Mouse (Mus musculus): ENCODE data around the gene Mavs. TPM values are rescaled to one million over a fixed set of nuclear protein-coding genes. Genes with fewer than 3 reads are reported as not detected.

The Mavs gene
- total RNA-seq (2021): 1 to 10 TPM; 6.8 to 7.4 TPM
- long read RNA-seq, experiment 1, partial matches to known transcripts: 1 of 6 reads
- long read RNA-seq, experiment 1, other reads (novel, unspliced or antisense): 1 of 6 reads
- long read RNA-seq, experiment 2, transcript Mavs-201 (7 exons, 2,867 nt): major isoform, 6 of 8 reads
- long read RNA-seq, experiment 2, partial matches to known transcripts: 0 of 8 reads
- long read RNA-seq, experiment 2, other reads (novel, unspliced or antisense): 1 of 8 reads

GRCm38 (mm10) chr2:131233307-131234126, at the start of gene Mavs:
TSS of gene Mavs (plus strand) at chr2:131234063.
- TF ChIP-seq CTCF (conservative IDR thresholded peaks at IDR 0.05): no peak
- Histone ChIP-seq H3K4me3 (peak within 1 kb of the TSS; percentile 64), H3K27ac (peak within 1 kb of the TSS; percentile 87)
- peak; percentile 91 to 95 for DNase-seq (ENCODE audit: low spot score in 2 of 2)

GRCm38 (mm10) chr2:131186343-131186742, 47.5 kb upstream of the Mavs start:
- Histone ChIP-seq H3K27ac (peak overlapping the region; percentile 86), H3K4me3 (peak overlapping the region; percentile 63)
- no peak for TF ChIP-seq CTCF (conservative IDR thresholded peaks at IDR 0.05)
- DNase-seq (ENCODE audit: low spot score in 2 of 2): no peak

GRCm38 (mm10) chr2:131186771-131187601, 46.9 kb upstream of the Mavs start, which contains the start of the genes Cdc25b and Spef1:
TSS of gene Cdc25b (plus strand) at chr2:131186949.
TSS of gene Spef1 (minus strand) at chr2:131187282.
- peak; percentile 82 to 85 for DNase-seq (ENCODE audit: low spot score in 2 of 2)
- peak; percentile 71 for TF ChIP-seq CTCF (conservative IDR thresholded peaks at IDR 0.05)
- peak within 1 kb of the TSS; percentile 63 for H3K4me3 ChIP-seq
- H3K27ac ChIP-seq: peak within 1 kb of the TSS; percentile 86

GRCm38 (mm10) chr2:131187602-131187922, 46.3 kb upstream of the Mavs start:
- TF ChIP-seq CTCF (conservative IDR thresholded peaks at IDR 0.05): no peak
- peak overlapping the region; percentile 63 for H3K4me3 ChIP-seq
- DNase-seq (ENCODE audit: low spot score in 2 of 2): no peak
- H3K27ac ChIP-seq: peak overlapping the region; percentile 86

GRCm38 (mm10) chr2:131188311-131188710, 45.6 kb upstream of the Mavs start:
- no peak for DNase-seq (ENCODE audit: low spot score in 2 of 2)
- no peak for TF ChIP-seq CTCF (conservative IDR thresholded peaks at IDR 0.05)
- Histone ChIP-seq H3K4me3 (no peak overlapping the region), H3K27ac (no peak overlapping the region)

- H3K27ac ChIP-seq: peak overlapping the region; percentile 10; the same call in 1 of the 2 replicates
- no peak overlapping the region for H3K4me3 ChIP-seq
- DNase-seq (ENCODE audit: low spot score in 2 of 2): no peak
- no peak for TF ChIP-seq CTCF (conservative IDR thresholded peaks at IDR 0.05)
These were observed 44.1 kb upstream of the Mavs start for GRCm38 (mm10) chr2:131189521-131190309.

- no peak for TF ChIP-seq CTCF (conservative IDR thresholded peaks at IDR 0.05)
- Histone ChIP-seq H3K27ac (no peak overlapping the region), H3K4me3 (no peak overlapping the region)
- DNase-seq (ENCODE audit: low spot score in 2 of 2): no peak
These were observed 43.4 kb upstream of the Mavs start for GRCm38 (mm10) chr2:131190344-131191004.

GRCm38 (mm10) chr2:131191005-131191390, 42.9 kb upstream of the Mavs start:
- no peak for DNase-seq (ENCODE audit: low spot score in 2 of 2)
- H3K4me3 ChIP-seq: no peak overlapping the region
- no peak overlapping the region for H3K27ac ChIP-seq
- no peak for TF ChIP-seq CTCF (conservative IDR thresholded peaks at IDR 0.05)

GRCm38 (mm10) chr2:131196606-131197316, 37.1 kb upstream of the Mavs start:
- DNase-seq (ENCODE audit: low spot score in 2 of 2): no peak
- H3K4me3 ChIP-seq: no peak overlapping the region
- no peak overlapping the region for H3K27ac ChIP-seq
- TF ChIP-seq CTCF (conservative IDR thresholded peaks at IDR 0.05): no peak

- no peak for DNase-seq (ENCODE audit: low spot score in 2 of 2)
- no peak for TF ChIP-seq CTCF (conservative IDR thresholded peaks at IDR 0.05)
- H3K27ac ChIP-seq: no peak overlapping the region
- H3K4me3 ChIP-seq: no peak overlapping the region
These were observed 33.2 kb upstream of the Mavs start for GRCm38 (mm10) chr2:131200710-131201109.

- no peak overlapping the region for H3K27ac ChIP-seq
- H3K4me3 ChIP-seq: no peak overlapping the region
- TF ChIP-seq CTCF (conservative IDR thresholded peaks at IDR 0.05): no peak
- DNase-seq (ENCODE audit: low spot score in 2 of 2): no peak
These were observed 32.6 kb upstream of the Mavs start for GRCm38 (mm10) chr2:131201262-131201661.
